Mouse (Mus musculus) layer of hippocampus, postnatal 10 days (tissue): Measurements from ENCODE around the gene Slc38a1. TPM values are rescaled to one million over a fixed set of nuclear protein-coding genes. Genes with fewer than 3 reads are reported as not detected.
A peak's percentile ranks its signal among the peaks of the same experiment; 100 is the strongest.

ENCODE experiments used
- DNase-seq, 2 experiments: peaks; one replicate each; pipeline ENCODE4 v3.0.0; 2021; ENCODE audit warnings: low spot score in 2 of 2
- total RNA-seq, 2 experiments: library from RNA; stranded (reverse); gene quantifications; 2 replicates each; pipeline ENCODE4 v1.2.3; 2021

Gene Slc38a1
- total RNA-seq, 2 experiments from 2014 or later = 76.7 to 78.8 TPM

- no peak for DNase-seq
Observed at GRCm38 (mm10) chr15:96622376-96622775, 20.3 kb downstream of the Slc38a1 start.

DNA sequence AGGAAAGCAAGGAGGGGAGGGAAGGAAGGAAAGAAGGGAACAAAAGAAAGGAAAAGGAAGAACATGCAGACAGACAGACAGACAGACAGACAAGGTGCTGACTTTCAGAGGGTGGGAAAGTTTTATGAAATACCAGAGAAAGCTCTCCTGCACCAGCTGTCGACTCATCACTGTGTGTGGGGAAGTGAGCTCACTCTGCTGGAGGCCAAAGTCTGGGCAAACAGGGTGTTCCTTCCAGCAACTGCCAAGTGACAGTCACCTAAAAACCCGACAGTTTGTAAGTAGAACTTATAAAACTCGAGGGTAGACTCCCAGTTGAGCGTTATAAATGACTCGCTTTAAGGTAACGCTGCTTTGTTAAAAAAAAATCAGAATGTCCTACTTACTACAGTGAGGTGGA lies 21.0 kb downstream of the Slc38a1 start:
- DNase-seq = no peak

GRCm38 (mm10) chr15:96617555-96617954 lies 25.2 kb downstream of the Slc38a1 start:
- DNase-seq = no peak

- no peak for DNase-seq
Observed at GRCm38 (mm10) chr15:96608671-96609070, 34.0 kb downstream of the Slc38a1 start.

DNA sequence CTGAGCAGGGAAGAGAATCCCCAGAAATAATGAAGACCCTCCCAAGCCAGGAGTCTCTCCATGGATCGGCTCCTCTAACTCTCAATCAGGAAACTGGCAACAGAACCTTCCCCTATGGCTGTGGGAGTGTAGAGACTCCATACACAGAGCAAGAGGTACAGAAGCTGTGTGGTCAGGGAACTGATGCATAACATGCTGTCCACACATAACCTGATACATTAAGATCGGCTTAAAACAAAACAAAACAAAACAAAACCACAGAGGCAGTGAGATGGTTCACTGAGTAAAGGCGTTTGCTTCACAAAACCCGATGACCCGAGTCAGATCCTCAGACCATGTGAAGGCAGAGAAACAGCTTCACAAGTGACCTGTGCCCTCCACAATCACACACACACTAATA lies 35.3 kb downstream of the Slc38a1 start:
- DNase-seq = no peak

- peak; percentile 64 to 67 for DNase-seq
Observed at GRCm38 (mm10) chr15:96604282-96604681, 38.4 kb downstream of the Slc38a1 start.

DNA sequence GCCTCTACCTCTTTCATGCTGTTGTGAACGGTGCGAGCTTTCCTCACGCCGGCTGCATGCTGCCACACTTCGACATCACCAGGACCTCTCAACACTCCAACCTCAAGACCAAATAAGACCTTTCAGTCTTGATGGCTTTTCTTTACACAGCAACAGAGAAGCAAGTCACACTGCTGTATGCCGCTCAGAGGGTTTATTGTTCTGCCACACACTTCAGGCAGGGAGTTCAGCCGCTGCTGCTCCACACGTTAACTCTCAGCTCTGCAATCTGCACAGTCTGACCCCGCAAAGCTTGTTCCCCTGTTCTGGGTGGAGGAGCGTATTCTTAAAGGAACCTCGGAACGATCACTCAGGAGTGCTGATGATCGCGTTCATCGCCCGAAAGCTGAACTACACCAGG lies 40.7 kb downstream of the Slc38a1 start:
- no peak for DNase-seq

DNA sequence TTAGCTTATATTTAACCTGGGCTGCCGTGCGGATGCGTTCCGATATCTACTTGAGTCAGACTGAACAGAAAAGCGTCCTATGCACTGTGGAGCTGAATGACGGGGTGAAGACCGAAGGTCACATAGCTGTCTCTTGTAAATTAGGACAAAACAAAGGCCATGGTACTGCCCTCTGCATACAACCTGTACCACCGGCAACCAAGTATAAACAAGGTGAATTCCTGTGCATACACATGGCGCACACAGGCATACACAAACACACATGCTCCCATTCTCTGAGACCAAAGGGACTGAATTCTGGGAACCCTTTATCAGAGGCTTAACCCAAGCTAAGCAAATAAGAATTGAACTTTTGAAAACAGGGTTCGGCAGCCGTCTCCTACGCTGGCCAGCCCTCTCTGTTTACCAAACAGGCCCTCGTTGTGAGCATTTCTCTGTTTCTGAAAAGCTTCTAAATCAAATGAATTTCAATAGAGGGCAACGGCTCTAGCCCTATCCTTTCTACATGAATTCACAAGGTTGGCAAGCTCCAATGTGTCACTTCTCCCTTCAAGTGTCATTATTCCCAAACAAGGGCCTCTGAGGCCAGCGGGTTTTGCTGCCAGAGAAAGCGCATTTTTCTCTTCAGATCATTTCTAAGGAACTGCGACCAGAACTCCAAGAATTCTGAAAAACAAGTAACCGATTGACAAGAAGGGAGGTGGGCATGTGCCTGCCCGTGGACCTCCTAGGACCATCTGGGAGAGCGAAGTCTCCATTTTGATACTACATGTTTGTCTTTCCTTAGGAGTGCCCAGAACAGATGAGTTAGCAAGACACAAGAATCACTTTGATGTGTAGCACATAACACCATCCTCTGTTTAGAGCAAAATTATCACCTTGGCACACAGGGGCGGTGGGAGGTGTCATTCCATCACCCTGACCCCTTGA lies 42.6 kb downstream of the Slc38a1 start:
- peak in 1 of 2 experiments; percentile 47 for DNase-seq

- DNase-seq = no peak
Observed at GRCm38 (mm10) chr15:96598888-96599578, 43.7 kb downstream of the Slc38a1 start.

- no peak for DNase-seq
Observed at GRCm38 (mm10) chr15:96597116-96597515, 45.6 kb downstream of the Slc38a1 start.

DNA sequence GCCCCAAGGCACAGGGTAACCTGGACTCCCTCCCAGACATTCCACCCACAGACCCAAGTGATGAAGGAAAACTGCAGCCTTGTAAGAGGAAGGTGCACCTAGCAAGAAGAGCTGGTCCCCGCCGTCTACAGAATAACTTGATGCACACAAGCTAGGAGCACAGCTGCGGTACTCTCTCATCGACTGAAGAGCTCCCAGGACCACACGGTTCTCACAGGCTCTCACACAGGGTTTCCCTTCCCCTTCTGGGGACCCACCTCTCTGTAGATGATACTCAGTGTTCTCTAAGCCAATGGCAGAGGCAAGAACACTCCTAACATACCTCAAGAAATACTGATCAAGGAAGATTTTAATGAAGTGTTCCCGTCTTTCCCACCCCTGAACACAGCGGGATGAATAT lies 48.4 kb downstream of the Slc38a1 start:
- DNase-seq = no peak

- DNase-seq = no peak
Observed at GRCm38 (mm10) chr15:96593866-96594265, 48.8 kb downstream of the Slc38a1 start.

- no peak for DNase-seq
Observed at GRCm38 (mm10) chr15:96593457-96593856, 49.3 kb downstream of the Slc38a1 start.

DNA sequence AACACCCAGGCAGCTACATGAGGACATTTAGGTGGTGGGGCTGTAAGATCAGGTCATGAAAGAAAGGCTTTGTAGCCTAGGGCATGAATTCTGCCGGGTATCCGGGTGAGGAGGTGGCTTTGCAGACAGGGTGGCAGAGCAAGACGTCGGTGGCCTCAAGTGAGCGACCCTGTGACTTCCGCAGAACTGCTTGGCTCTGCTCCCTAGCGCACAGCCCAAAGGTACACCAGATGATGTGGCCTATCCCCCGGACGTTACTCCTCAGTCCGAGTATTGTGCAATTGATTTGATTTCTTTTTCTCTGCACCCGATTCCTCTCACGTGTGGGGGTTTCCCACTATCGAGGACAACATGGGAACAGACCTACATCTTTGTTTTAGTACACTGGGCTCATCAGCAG lies 49.7 kb downstream of the Slc38a1 start:
- DNase-seq = no peak

GRCm38 (mm10) chr15:96591876-96592417 lies 50.8 kb downstream of the Slc38a1 start:
- DNase-seq = no peak

DNA sequence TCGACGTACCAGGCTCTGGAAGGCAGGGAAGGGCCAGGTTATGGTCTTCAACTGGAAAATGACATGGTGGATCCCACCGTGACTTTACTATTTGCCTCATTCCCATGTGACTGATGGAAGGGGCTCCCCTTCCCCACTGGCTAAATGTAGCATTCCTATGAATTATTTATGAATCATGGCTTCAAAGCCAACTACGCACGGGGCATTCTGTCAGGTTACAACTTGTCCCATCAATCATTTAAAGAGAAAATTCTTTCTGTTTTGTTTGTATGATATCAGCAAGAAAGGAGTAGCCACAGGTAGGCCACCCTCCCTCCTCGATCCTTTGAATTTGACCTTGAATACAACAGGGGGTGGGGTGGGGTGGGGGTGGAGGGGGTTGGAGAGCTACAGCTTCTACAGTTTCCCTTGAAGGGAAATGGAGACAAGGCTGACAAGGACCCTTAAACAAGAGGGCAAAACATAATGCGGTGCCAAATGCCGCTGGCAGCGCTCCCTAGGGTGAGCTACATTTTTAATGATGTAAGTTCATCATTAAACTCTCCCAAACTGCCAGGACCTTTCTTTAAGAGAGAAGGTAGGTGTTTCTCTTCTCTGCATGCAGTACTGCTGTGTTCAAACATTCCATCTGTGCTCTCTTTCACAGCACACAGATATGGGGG lies 53.6 kb downstream of the Slc38a1 start:
- DNase-seq = no peak

GRCm38 (mm10) chr15:96587998-96588397 lies 54.7 kb downstream of the Slc38a1 start:
- DNase-seq = no peak

DNA sequence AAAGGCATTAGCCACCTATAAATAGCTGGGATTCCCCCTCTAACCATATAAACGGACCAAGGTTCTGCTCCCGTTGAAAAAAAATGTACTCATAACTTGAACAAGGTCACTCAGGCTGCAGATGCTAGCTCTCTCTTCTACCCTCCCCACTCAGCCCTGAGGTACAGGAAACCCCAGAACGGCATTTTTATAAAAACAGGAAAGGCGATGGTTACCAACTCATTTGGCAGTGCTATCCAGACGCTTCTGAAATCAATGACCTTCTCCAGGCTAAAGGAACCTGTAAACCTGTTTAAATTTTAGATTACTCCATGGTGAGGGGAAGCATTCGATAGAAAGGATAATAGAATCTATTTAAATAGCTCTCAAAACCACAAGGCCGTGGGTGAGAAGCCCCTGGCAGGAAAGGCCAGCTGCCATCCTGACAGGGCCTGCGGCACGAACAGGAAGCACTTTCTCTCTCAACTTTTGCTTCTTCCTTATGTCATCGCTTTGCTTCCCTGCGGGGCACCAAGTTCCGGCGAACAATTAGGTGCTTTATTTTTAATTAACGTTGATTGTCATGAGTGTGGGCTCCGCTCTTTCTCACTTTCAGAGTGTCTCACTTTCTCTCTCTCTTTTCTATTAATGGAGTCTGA lies 59.2 kb downstream of the Slc38a1 start:
- DNase-seq = no peak

GRCm38 (mm10) chr15:96576998-96577397 lies 65.7 kb downstream of the Slc38a1 start:
- no peak for DNase-seq

DNA sequence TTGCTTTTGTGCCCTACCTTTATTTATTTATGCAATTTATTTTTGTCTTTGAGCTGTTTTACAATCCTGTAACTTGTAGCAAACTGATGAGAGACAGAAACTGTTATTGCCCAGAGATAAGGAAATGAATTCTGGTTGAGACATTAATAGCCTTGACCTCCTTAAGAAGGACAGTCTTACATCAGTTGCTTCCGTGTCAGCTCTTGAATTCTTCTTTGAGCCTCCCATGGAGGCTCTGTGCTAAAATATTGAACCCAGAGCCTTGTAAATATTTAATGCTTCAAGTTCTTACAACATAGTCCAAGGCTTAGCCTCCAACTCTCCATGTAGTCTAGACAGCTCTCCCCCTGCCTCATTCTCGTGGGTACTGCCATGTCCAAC lies 73.7 kb downstream of the Slc38a1 start:
- DNase-seq = no peak
